Mouse (Mus musculus): Measurements from ENCODE around the gene Usp48.
A peak's percentile ranks its signal among the peaks of the same experiment; 100 is the strongest.
"Not testable (repeated sequence)": the region's sequence is repeated elsewhere in the genome, so short reads cannot be mapped to it uniquely, and the experiment has no call there.

The Usp48 gene

GRCm38 (mm10) chr4:137593601-137594495, at the start of gene Usp48:
TSS of gene Usp48 (plus strand) at chr4:137593755.
- peak; percentile 99 to 100 for DNase-seq

- no peak for DNase-seq
Measured at GRCm38 (mm10) chr4:137545568-137545967, 48.0 kb upstream of the Usp48 start.

GRCm38 (mm10) chr4:137546003-137546525, 47.5 kb upstream of the Usp48 start:
- DNase-seq = peak; percentile 46 to 51

- DNase-seq = peak; percentile 64 to 67
Measured at GRCm38 (mm10) chr4:137553466-137553865, 40.1 kb upstream of the Usp48 start.

- DNase-seq = no peak
Measured at GRCm38 (mm10) chr4:137556673-137557210, 36.8 kb upstream of the Usp48 start.

GRCm38 (mm10) chr4:137569873-137570272, 23.7 kb upstream of the Usp48 start:
- no peak for DNase-seq

- no peak for DNase-seq
Measured at GRCm38 (mm10) chr4:137574469-137574868, 19.1 kb upstream of the Usp48 start, which contains the start of gene Ldlrad2. TSS of gene Ldlrad2 (minus strand) at chr4:137574569.

- no peak for DNase-seq
Measured at GRCm38 (mm10) chr4:137577486-137577885, 16.1 kb upstream of the Usp48 start.

- DNase-seq = peak; percentile 82 to 87
Measured at GRCm38 (mm10) chr4:137578181-137578845, 15.2 kb upstream of the Usp48 start.

GRCm38 (mm10) chr4:137579789-137580188, 13.8 kb upstream of the Usp48 start:
- DNase-seq = no peak

- DNase-seq = no peak
Measured at GRCm38 (mm10) chr4:137580299-137580698, 13.3 kb upstream of the Usp48 start.

GRCm38 (mm10) chr4:137581815-137582214, 11.7 kb upstream of the Usp48 start:
- DNase-seq = no peak

- DNase-seq = not testable (repeated sequence)
Measured at GRCm38 (mm10) chr4:137589095-137589494, 4.5 kb upstream of the Usp48 start.

GRCm38 (mm10) chr4:137589586-137589985, 4.0 kb upstream of the Usp48 start:
- DNase-seq = no peak

- DNase-seq = peak; percentile 23 to 31
Measured at GRCm38 (mm10) chr4:137590961-137591360, 2.6 kb upstream of the Usp48 start.

GRCm38 (mm10) chr4:137594496-137595270, 1.1 kb downstream of the Usp48 start:
- DNase-seq = peak in 1 of 2 experiments; percentile 56

GRCm38 (mm10) chr4:137597098-137597630, 3.6 kb downstream of the Usp48 start:
- DNase-seq = no peak

GRCm38 (mm10) chr4:137598577-137598976, 5.0 kb downstream of the Usp48 start:
- no peak for DNase-seq

GRCm38 (mm10) chr4:137603449-137604171, 10.1 kb downstream of the Usp48 start:
- no peak for DNase-seq

GRCm38 (mm10) chr4:137607023-137607422, 13.5 kb downstream of the Usp48 start:
- no peak for DNase-seq

GRCm38 (mm10) chr4:137609281-137609680, 15.7 kb downstream of the Usp48 start:
- DNase-seq = no peak

All from cerebellum, adult 18-20 months (tissue).